Mouse (Mus musculus) c-Kit-positive CD71-negative TER-119-negative erythroid progenitor cells, embryonic 14.5 days (primary cell): Measurements from ENCODE around the gene Cnot2.

ENCODE experiments used
- DNase-seq: peaks from one replicate; pipeline ENCODE4 v3.0.0-alpha.2; 2013; ENCODE audit warnings: low read depth

The Cnot2 gene

GRCm38 (mm10) chr10:116562731-116563480 is 18.4 kb downstream of the Cnot2 start:
- no peak for DNase-seq

- DNase-seq, result no peak
These were observed 19.1 kb downstream of the Cnot2 start for GRCm38 (mm10) chr10:116562210-116562609.

GRCm38 (mm10) chr10:116559171-116559570 is 22.1 kb downstream of the Cnot2 start:
- no peak for DNase-seq

- DNase-seq, result no peak
These were observed 24.1 kb downstream of the Cnot2 start for GRCm38 (mm10) chr10:116557166-116557565.

- DNase-seq, result no peak
These were observed 26.9 kb downstream of the Cnot2 start for GRCm38 (mm10) chr10:116554434-116554833.

- no peak for DNase-seq
These were observed 33.4 kb downstream of the Cnot2 start for GRCm38 (mm10) chr10:116547958-116548357.

GRCm38 (mm10) chr10:116546177-116546576 is 35.1 kb downstream of the Cnot2 start:
- DNase-seq, result no peak

GRCm38 (mm10) chr10:116543061-116543460 is 38.2 kb downstream of the Cnot2 start:
- no peak for DNase-seq

GRCm38 (mm10) chr10:116540750-116541149 is 40.6 kb downstream of the Cnot2 start:
- DNase-seq, result no peak

- no peak for DNase-seq
These were observed 43.8 kb downstream of the Cnot2 start for GRCm38 (mm10) chr10:116537495-116537894.

- no peak for DNase-seq
These were observed 47.0 kb downstream of the Cnot2 start for GRCm38 (mm10) chr10:116534278-116534677.

GRCm38 (mm10) chr10:116532561-116532960 is 48.8 kb downstream of the Cnot2 start:
- DNase-seq, result no peak

- DNase-seq, result no peak
These were observed 50.2 kb downstream of the Cnot2 start for GRCm38 (mm10) chr10:116531063-116531462.

- DNase-seq, result no peak
These were observed 61.7 kb downstream of the Cnot2 start for GRCm38 (mm10) chr10:116519588-116519987.

- DNase-seq, result no peak
These were observed 65.7 kb downstream of the Cnot2 start for GRCm38 (mm10) chr10:116515590-116515989.

GRCm38 (mm10) chr10:116515158-116515557 is 66.2 kb downstream of the Cnot2 start:
- no peak for DNase-seq

GRCm38 (mm10) chr10:116513254-116513635 is 68.1 kb downstream of the Cnot2 start:
- DNase-seq, result no peak

- DNase-seq, result no peak
These were observed 68.6 kb downstream of the Cnot2 start for GRCm38 (mm10) chr10:116512521-116513253.

- DNase-seq, result no peak
These were observed 75.9 kb downstream of the Cnot2 start for GRCm38 (mm10) chr10:116505303-116506014.

- no peak for DNase-seq
These were observed 88.5 kb downstream of the Cnot2 start for GRCm38 (mm10) chr10:116492768-116493167.

GRCm38 (mm10) chr10:116486895-116487747 is 94.2 kb downstream of the Cnot2 start:
- DNase-seq, result no peak

- DNase-seq, result no peak
These were observed 99.4 kb downstream of the Cnot2 start for GRCm38 (mm10) chr10:116481917-116482316.
